In the genomic region with DNA sequence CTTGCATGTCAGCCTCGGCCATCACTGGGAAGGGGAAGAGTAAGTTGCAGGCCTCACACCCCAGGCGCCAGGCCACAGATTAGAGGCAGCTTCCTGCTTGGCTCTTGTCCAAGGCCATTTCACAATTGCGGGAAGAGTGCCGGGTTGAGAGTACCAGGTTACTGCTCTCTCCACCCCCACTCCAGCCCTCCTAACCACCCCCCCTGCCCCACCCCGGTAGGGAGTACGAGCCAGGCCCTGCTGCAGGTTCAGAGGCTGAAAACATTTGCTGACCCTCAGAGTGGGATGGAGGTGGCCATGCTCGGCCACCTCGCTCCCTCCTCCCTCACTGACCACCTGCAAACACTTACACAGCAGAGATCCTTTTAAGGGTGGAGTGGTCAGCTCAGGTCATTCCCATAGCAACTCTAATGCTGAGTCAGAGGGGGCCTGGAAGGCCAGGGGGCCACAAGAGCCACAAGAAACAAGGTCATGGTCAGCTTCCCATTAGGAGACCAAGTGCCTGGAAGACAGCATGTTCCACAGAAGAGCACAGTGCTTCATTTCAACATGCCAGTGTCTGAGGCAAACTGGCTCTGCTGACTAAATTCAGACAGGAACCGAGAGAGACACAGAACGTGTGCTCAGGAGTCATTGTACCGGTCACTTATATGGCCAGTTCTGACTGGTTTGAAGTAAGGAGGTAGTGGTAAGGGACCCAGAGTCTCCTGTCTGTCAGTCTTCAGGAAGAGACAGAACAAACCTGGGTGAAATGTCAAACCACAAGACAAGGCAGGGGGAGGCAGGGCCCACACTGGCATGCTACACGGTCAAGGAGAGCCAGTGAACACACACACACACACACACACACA, we compare ENCODE assay signal across 8 mouse cellular contexts. TPM values are rescaled to one million over a fixed set of nuclear protein-coding genes. Genes with fewer than 3 reads are reported as not detected.
DNase-seq lines count a peak whose midpoint lies in the region; ATAC-seq lines count a peak whose summit lies in the region.

No protein-coding gene starts in this region.

- WGBS in intestine, embryonic 16.5 days, result 33% methylated on average over 12 of the region's 12 CpGs
- 14% methylated on average over 12 of the region's 12 CpGs for WGBS in liver, embryonic 16.5 days (ENCODE audit: insufficient replicate concordance)

- H3K4me2 ChIP-seq in intestine, embryonic 16.5 days (ENCODE audit: low read depth, low read length), result peak overlapping the region; percentile 23; the same call in 1 of the 2 replicates
- no peak overlapping the region for H3K4me2 ChIP-seq in liver, embryonic 16.5 days (ENCODE audit: low read depth, low read length)

- ATAC-seq in intestine, embryonic 16.5 days, result peak; percentile 88
- peak; percentile 75 for ATAC-seq in liver, embryonic 16.5 days (ENCODE audit: low read depth)

- H3K27me3 ChIP-seq in intestine, embryonic 16.5 days (replicated peaks; ENCODE audit: control insufficient read depth, insufficient read depth, low read length), result no peaks in the 10 kb centered on the region
- no peaks in the 10 kb centered on the region for H3K27me3 ChIP-seq in liver, embryonic 16.5 days (ENCODE audit: control insufficient read depth, insufficient read depth, low read depth, low read length)

- H3K27ac ChIP-seq in intestine, embryonic 16.5 days (ENCODE audit: low read length), result peak overlapping the region; percentile 64
- H3K27ac ChIP-seq in liver, embryonic 16.5 days (ENCODE audit: low read length), result peak overlapping the region; percentile 16

- H3K36me3 ChIP-seq in intestine, embryonic 16.5 days (ENCODE audit: control insufficient read depth, insufficient read depth, low read length), result no peaks in the 10 kb centered on the region
- H3K36me3 ChIP-seq in liver, embryonic 16.5 days (ENCODE audit: control insufficient read depth, insufficient read depth), result no peaks in the 10 kb centered on the region

- H3K4me1 ChIP-seq in intestine, embryonic 16.5 days (ENCODE audit: control insufficient read depth, insufficient read depth, low read length), result peaks cover 20% of the 10 kb centered on the region
- peaks cover 19% of the 10 kb centered on the region for H3K4me1 ChIP-seq in liver, embryonic 16.5 days (ENCODE audit: control insufficient read depth, low read depth, low read length)

- peak; percentile 24 to 47 for DNase-seq in cerebellum, postnatal 14 days
- no peak for DNase-seq in cerebellum, adult 18-20 months
- peak; percentile 84 for DNase-seq in NIH3T3 (ENCODE audit: low read depth)
- peak; percentile 76 for DNase-seq in gastrocnemius, postnatal 25 days
- DNase-seq in ovary, adult 18-20 months (ENCODE audit: low spot score), result peak; percentile 71
- peak; percentile 85 for DNase-seq in yolk sac, embryonic 10.5 days (ENCODE audit: low spot score)

- H3K9me3 ChIP-seq in intestine, embryonic 16.5 days (ENCODE audit: control insufficient read depth, low read length), result no peaks in the 10 kb centered on the region
- no peaks in the 10 kb centered on the region for H3K9me3 ChIP-seq in liver, embryonic 16.5 days (replicated peaks; ENCODE audit: control insufficient read depth, low read length)

- peak overlapping the region; percentile 36; the same call in 1 of the 2 replicates for H3K9ac ChIP-seq in intestine, embryonic 16.5 days (ENCODE audit: low read depth, low read length)
- H3K9ac ChIP-seq in liver, embryonic 16.5 days (ENCODE audit: low read depth, low read length), result no peak overlapping the region

- no peak overlapping the region for H3K4me3 ChIP-seq in intestine, embryonic 16.5 days (ENCODE audit: low read length)
- H3K4me3 ChIP-seq in liver, embryonic 16.5 days (ENCODE audit: low read depth, low read length), result no peak overlapping the region

RNA-seq across cellular contexts. Expression of a gene that starts 11.0 kb away (rescaled TPM):
- total RNA-seq in gastrocnemius, postnatal 25 days (2021), result 100 to 1,000 TPM; 129 to 134 TPM
- polyA plus RNA-seq in intestine, embryonic 16.5 days (2015; fragmentation: Nextera tagmentation; extraction: Ambion mirVana), result 191 and 204 TPM in 2 replicates
- 85.3 and 92.3 TPM in 2 replicates for polyA plus RNA-seq in liver, embryonic 16.5 days (2015; fragmentation: Nextera tagmentation; extraction: Ambion mirVana)

RNA-seq across cellular contexts. Expression of a gene that starts 59.0 kb away (rescaled TPM):
- total RNA-seq in gastrocnemius, postnatal 25 days (2021), result 1 to 10 TPM; 3.4 to 4.7 TPM
- 2.3 and 2.4 TPM in 2 replicates for polyA plus RNA-seq in intestine, embryonic 16.5 days (2015; fragmentation: Nextera tagmentation; extraction: Ambion mirVana)
- polyA plus RNA-seq in liver, embryonic 16.5 days (2015; fragmentation: Nextera tagmentation; extraction: Ambion mirVana), result 0.59 and 0.62 TPM in 2 replicates

Comparison
In these comparisons a context has a peak if more than half of its experiments do, and no peak if none do; other contexts are left out.
1. DNase-seq: peak in cerebellum, postnatal 14 days (2 of 2), NIH3T3 (single experiment), gastrocnemius, postnatal 25 days (single experiment), ovary, adult 18-20 months (single experiment) and yolk sac, embryonic 10.5 days (single experiment); none in cerebellum, adult 18-20 months (0 of 2).